Mouse (Mus musculus): ENCODE data around the gene Mef2a.

DNA sequence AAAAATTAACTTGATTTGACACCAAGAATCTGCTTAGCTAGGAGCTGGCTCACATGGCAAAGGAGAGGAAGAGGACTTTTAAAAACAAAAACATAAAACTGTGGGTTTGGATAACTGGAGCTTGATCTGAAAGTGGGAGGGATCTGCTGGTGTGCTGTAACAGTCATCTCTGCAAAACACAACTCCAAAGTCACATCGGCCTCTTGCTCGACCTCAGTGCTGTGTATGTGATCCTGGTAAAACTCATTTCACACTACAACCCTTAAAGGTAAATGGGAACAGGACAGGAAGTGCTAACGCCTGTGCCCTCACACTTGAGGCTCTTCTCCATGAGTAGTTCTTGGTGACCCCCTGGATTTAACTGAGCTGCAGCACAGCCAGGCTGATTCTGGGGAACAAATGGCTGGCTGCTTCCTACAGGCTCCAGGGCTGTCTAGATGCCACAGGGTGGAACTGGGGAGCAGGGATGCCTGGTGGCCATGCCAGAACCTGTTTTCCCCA lies 142.0 kb downstream of the Mef2a start:
- no peak for TF ChIP-seq ZC3H11A (IDR thresholded peaks at IDR 0.05; ENCODE audit: borderline replicate concordance, low read depth, low read length)
- TF ChIP-seq MAFK (IDR thresholded peaks at IDR 0.05; ENCODE audit: insufficient read depth, low read depth, low read length): no peak
- TF ChIP-seq ZNF384 (IDR thresholded peaks at IDR 0.05; ENCODE audit: low read depth, low read length): no peak
- TF ChIP-seq HCFC1 (IDR thresholded peaks at IDR 0.05; ENCODE audit: borderline replicate concordance, insufficient read depth, low read length): no peak
